Mouse (Mus musculus) spleen, adult 2 months (tissue): ENCODE results near the gene Timm50. TPM values are rescaled to one million over a fixed set of nuclear protein-coding genes. Genes with fewer than 3 reads are reported as not detected.
A peak's percentile ranks its signal among the peaks of the same experiment; 100 is the strongest.

ENCODE experiments used
- DNase-seq, 2 experiments: peaks; one replicate each; pipeline versions ENCODE4 v3.0.0 to v3.0.0-alpha.2; 2012 to 2021; ENCODE audit warnings: low spot score in 2 of 2, low read depth in 1 of 2
- H3K27ac ChIP-seq: fragments of 200-500 bp; 2 replicates; pipeline ENCODE4 v1.5.1; 2012; ENCODE audit warnings: low read length, inconsistent platforms; ENCODE audit not compliant: insufficient read depth
- H3K27me3 ChIP-seq: fragments of 200-500 bp; 2 replicates; pipeline ENCODE4 v1.6.1; 2012; ENCODE audit warnings: mild to moderate bottlenecking, moderate library complexity, low read length, inconsistent platforms; ENCODE audit not compliant: control insufficient read depth, insufficient read depth
- H3K36me3 ChIP-seq: fragments of 200-500 bp; 2 replicates; pipeline ENCODE4 v1.6.1; 2012; ENCODE audit warnings: mild to moderate bottlenecking, low read length, inconsistent platforms; ENCODE audit not compliant: control insufficient read depth, insufficient read depth
- H3K4me1 ChIP-seq: fragments of 200-500 bp; 2 replicates; pipeline ENCODE4 v1.6.1; 2011; ENCODE audit warnings: inconsistent platforms; ENCODE audit not compliant: control insufficient read depth, insufficient read depth, insufficient read length
- H3K4me3 ChIP-seq: fragments of 200-500 bp; 2 replicates; pipeline ENCODE4 v1.5.1; 2011; ENCODE audit warnings: mild to moderate bottlenecking, inconsistent platforms; ENCODE audit not compliant: insufficient read depth, insufficient read length; ENCODE audit errors: extremely low read depth
- CTCF ChIP-seq: fragments of 200-500 bp; IDR thresholded peaks from 2 replicates; pipeline ENCODE4 v1.5.1; 2011; ENCODE audit warnings: mild to moderate bottlenecking, inconsistent platforms; ENCODE audit not compliant: insufficient read depth, insufficient read length, insufficient replicate concordance; ENCODE audit errors: extremely low read depth
- POLR2A ChIP-seq: fragments of 200-500 bp; IDR thresholded peaks from 2 replicates; pipeline ENCODE4 v1.6.1; 2011; ENCODE audit warnings: low read depth, low read length, inconsistent platforms
- WGBS: fragments of 180-500 bp; shearing (Covaris S2); methylation state at CpG from one replicate; pipeline ENCODE4 v1.1.7; 2018; 5-methylcytosine and 5-hydroxymethylcytosine counted together
- polyA plus RNA-seq: library from polyadenylated mRNA; depleted of rRNA; stranded (reverse); fragments of >200 nt; gene quantifications from 2 replicates; pipeline ENCODE4 v1.2.3, GENCODE M21; 2012

Gene Timm50
- polyA plus RNA-seq, 1 experiment: 37.9 TPM

- H3K27me3 ChIP-seq: peaks cover 17% of the 10 kb centered on the region
- no peak for TF ChIP-seq POLR2A
- no peak for TF ChIP-seq CTCF
- H3K4me1 ChIP-seq: peaks cover 6% of the 10 kb centered on the region; the same call in 1 of the 2 replicates
- no peak for DNase-seq
- H3K27ac ChIP-seq: no peak within 1 kb of the TSS
- H3K4me3 ChIP-seq: no peak within 1 kb of the TSS
- H3K36me3 ChIP-seq: no peaks in the 10 kb centered on the region
- WGBS: 8% methylated on average over 52 of the region's 52 CpGs
Measured at GRCm38 (mm10) chr7:28290638-28291590, 21.0 kb downstream of the Timm50 start, which contains the start of gene Selenov. Gene Selenov (minus strand): TSS chr7:28291186.

GRCm38 (mm10) chr7:28290165-28290564 is 21.7 kb downstream of the Timm50 start:
- DNase-seq: no peak
- 3% methylated on average over 18 of the region's 18 CpGs for WGBS
- H3K27me3 ChIP-seq: peaks cover 17% of the 10 kb centered on the region
- no peaks in the 10 kb centered on the region for H3K36me3 ChIP-seq
- no peak overlapping the region for H3K4me3 ChIP-seq
- no peak overlapping the region for H3K27ac ChIP-seq
- H3K4me1 ChIP-seq: peaks cover 6% of the 10 kb centered on the region; the same call in 1 of the 2 replicates
- TF ChIP-seq CTCF (no peak), POLR2A (no peak)

GRCm38 (mm10) chr7:28280630-28281029 is 31.2 kb downstream of the Timm50 start:
- no peak for DNase-seq
- TF ChIP-seq CTCF (no peak), POLR2A (no peak)
- no peak overlapping the region for H3K4me3 ChIP-seq
- 59% methylated on average over 7 of the region's 7 CpGs for WGBS
- H3K27ac ChIP-seq: no peak overlapping the region
- no peaks in the 10 kb centered on the region for H3K27me3 ChIP-seq
- H3K4me1 ChIP-seq: peaks cover 8% of the 10 kb centered on the region
- no peaks in the 10 kb centered on the region for H3K36me3 ChIP-seq

- WGBS: 92% methylated on average over 7 of the region's 7 CpGs
- no peak for TF ChIP-seq POLR2A
- TF ChIP-seq CTCF: no peak
- DNase-seq: no peak
- H3K27me3 ChIP-seq: no peaks in the 10 kb centered on the region
- H3K4me1 ChIP-seq: peaks cover 8% of the 10 kb centered on the region
- peak overlapping the region; percentile 94 for H3K4me3 ChIP-seq
- H3K27ac ChIP-seq: no peak overlapping the region
- no peaks in the 10 kb centered on the region for H3K36me3 ChIP-seq
Measured at GRCm38 (mm10) chr7:28278279-28278652, 33.6 kb downstream of the Timm50 start.

GRCm38 (mm10) chr7:28277615-28278278 is 34.1 kb downstream of the Timm50 start, which contains the start of gene Eid2b:
Gene Eid2b (plus strand): TSS chr7:28277739.
- 5% methylated on average over 68 of the region's 68 CpGs for WGBS
- TF ChIP-seq POLR2A (peak; percentile 16), CTCF (peak; percentile 98)
- H3K27ac ChIP-seq: peak within 1 kb of the TSS; percentile 34; the same call in 1 of the 2 replicates

GRCm38 (mm10) chr7:28277237-28277614 is 34.6 kb downstream of the Timm50 start:
- H3K4me1 ChIP-seq: peaks cover 8% of the 10 kb centered on the region
- DNase-seq: no peak
- TF ChIP-seq CTCF (no peak), POLR2A (no peak; the same call in 1 of the 2 replicates)
- WGBS: 53% methylated on average over 8 of the region's 8 CpGs
- H3K27ac ChIP-seq: no peak overlapping the region
- H3K4me3 ChIP-seq: no peak overlapping the region
- H3K27me3 ChIP-seq: no peaks in the 10 kb centered on the region
- H3K36me3 ChIP-seq: no peaks in the 10 kb centered on the region

More at GRCm38 (mm10) chr7:28277615-28278278, 34.1 kb downstream of the Timm50 start, which contains the start of gene Eid2b:
- Histone ChIP-seq H3K4me1 (peaks cover 8% of the 10 kb centered on the region), H3K36me3 (no peaks in the 10 kb centered on the region), H3K27me3 (no peaks in the 10 kb centered on the region), H3K4me3 (peak within 1 kb of the TSS; percentile 94)
- DNase-seq: peak; percentile 78 to 92
